Mouse (Mus musculus): Measurements from ENCODE around the gene Kdm8. TPM values are rescaled to one million over a fixed set of nuclear protein-coding genes. Genes with fewer than 3 reads are reported as not detected.

Kdm8 gene
- polyA plus RNA-seq, 1 experiment from 2014 or later: 14.8 TPM

DNA sequence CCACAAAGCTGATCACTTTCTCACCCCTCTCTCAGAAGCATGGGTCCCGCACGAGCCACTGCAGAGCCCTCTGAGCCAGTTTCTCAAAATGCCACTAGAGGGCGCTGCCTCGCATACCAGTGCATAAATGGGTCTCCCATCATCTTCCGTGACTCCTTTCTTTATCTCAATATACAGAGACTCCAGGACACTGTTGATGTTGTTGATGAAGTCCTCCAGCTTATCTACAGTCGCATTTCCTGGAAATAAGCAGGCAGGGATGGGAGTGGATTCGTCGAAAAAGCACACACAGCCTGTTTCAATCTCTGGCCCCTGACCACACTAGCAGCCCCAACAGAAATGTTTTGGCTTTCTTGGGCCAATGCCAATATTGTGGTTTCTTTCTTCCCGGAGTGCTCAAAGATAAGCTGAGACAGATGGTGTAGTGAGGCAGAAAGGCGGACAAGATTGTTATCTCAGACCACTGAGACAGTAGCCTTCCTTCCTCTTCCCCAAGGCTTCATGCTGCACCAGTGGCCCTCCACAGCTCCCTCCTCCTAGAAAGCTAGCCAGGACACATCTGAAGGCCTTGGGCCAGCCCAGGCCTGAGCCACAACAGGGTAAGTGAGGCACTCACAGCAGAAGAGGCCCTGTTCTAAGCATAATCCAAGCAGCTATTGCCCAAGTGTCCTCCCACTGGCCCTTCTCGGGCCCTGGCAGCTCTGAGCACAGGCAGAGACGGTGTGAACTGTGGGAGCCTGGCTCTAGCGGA, 27.7 kb downstream of the Kdm8 start:
- H3K9me3 ChIP-seq (ENCODE audit: control insufficient read depth, low read length): no peaks in the 10 kb centered on the region
- DNase-seq (ENCODE audit: low spot score) (peak; percentile 73), ATAC-seq (replicated peaks; ENCODE audit: low FRiP score) (peak; percentile 89)
- H3K36me3 ChIP-seq (ENCODE audit: control insufficient read depth, insufficient read depth, low read length): peaks cover 18% of the 10 kb centered on the region
- peak overlapping the region; percentile 95 for H3K27ac ChIP-seq (ENCODE audit: low read depth, low read length)
- H3K4me1 ChIP-seq (replicated peaks; ENCODE audit: control insufficient read depth, insufficient read depth, low read length): peaks cover 31% of the 10 kb centered on the region
- H3K9ac ChIP-seq (ENCODE audit: low read depth, low read length): peak overlapping the region; percentile 54
- H3K4me3 ChIP-seq (ENCODE audit: low read depth, low read length): 0 out of 2 replicates have a peak overlapping the region, but pooled peaks have one; percentile 20
- no peaks in the 10 kb centered on the region for H3K27me3 ChIP-seq (replicated peaks; ENCODE audit: control insufficient read depth, insufficient read depth, low read length)
- 17% methylated on average over 13 of the region's 13 CpGs for WGBS
- peak overlapping the region; percentile 57 for H3K4me2 ChIP-seq

DNA sequence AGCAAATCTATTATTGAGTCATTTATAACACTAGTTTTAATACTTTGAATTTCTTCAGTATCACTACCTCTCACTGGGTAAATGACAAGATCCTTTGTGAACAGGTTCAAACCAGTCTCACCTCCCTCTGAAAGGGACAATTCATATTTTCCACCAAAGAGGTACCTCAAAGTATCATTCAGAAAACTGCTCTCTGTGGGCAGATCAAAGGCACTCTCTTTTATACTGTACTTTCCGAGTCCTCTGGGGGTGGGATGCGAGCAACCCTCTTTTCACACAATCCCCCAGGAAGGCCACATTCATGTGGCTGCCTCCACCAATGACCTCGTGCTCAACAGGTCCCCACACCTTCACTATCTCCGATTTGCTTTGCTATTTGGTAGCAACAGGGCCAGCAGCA, 30.1 kb downstream of the Kdm8 start:
- Histone ChIP-seq H3K4me1 (replicated peaks; ENCODE audit: control insufficient read depth, insufficient read depth, low read length) (peaks cover 38% of the 10 kb centered on the region), H3K4me2 (no peak overlapping the region), H3K4me3 (ENCODE audit: low read depth, low read length) (no peak overlapping the region), H3K9me3 (ENCODE audit: control insufficient read depth, low read length) (no peaks in the 10 kb centered on the region), H3K9ac (ENCODE audit: low read depth, low read length) (no peak overlapping the region), H3K27ac (ENCODE audit: low read depth, low read length) (no peak overlapping the region), H3K36me3 (ENCODE audit: control insufficient read depth, insufficient read depth, low read length) (peaks cover 14% of the 10 kb centered on the region), H3K27me3 (replicated peaks; ENCODE audit: control insufficient read depth, insufficient read depth, low read length) (no peaks in the 10 kb centered on the region)
- no peak for ATAC-seq (replicated peaks; ENCODE audit: low FRiP score)
- no peak for DNase-seq (ENCODE audit: low spot score)
- 79% methylated on average over 4 of the region's 4 CpGs for WGBS

DNA sequence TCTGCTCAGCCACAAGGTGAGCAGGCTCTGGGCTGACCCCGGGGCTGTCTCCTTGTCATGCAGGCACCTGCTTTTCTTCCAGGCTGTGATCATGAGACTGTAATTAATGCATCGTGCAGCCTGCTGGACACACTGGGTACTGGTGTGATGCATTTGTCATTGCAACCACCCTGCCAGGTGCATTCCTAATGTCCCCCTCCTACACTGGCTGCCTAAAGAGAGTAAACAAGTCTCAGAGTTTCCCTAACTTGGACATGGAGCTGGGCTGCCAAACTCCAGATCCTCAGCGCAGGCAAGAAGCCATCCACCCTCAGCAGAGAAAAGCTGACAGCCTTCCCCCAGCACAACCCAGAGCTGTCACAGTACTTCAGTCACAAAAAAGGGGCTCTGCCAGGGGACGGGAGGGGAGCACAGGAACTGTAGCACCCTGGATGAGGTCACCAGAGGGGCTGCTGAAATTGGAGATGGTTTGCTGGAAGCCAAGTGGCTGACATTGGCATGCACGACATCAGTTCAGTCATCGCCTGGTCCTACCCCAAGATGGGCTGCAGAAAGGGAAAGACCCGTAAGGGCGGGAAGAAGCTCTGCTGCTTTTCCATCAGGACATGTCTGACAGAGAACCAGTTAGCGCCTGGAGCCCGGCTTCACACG, 31.2 kb downstream of the Kdm8 start:
- Histone ChIP-seq H3K4me1 (replicated peaks; ENCODE audit: control insufficient read depth, insufficient read depth, low read length) (peaks cover 36% of the 10 kb centered on the region), H3K27me3 (replicated peaks; ENCODE audit: control insufficient read depth, insufficient read depth, low read length) (no peaks in the 10 kb centered on the region), H3K36me3 (ENCODE audit: control insufficient read depth, insufficient read depth, low read length) (peaks cover 11% of the 10 kb centered on the region), H3K4me3 (ENCODE audit: low read depth, low read length) (no peak overlapping the region), H3K9me3 (ENCODE audit: control insufficient read depth, low read length) (no peaks in the 10 kb centered on the region), H3K4me2 (no peak overlapping the region), H3K9ac (ENCODE audit: low read depth, low read length) (no peak overlapping the region), H3K27ac (ENCODE audit: low read depth, low read length) (no peak overlapping the region)
- ATAC-seq (replicated peaks; ENCODE audit: low FRiP score) (no peak), DNase-seq (ENCODE audit: low spot score) (no peak)
- WGBS: 75% methylated on average over 11 of the region's 11 CpGs

DNA sequence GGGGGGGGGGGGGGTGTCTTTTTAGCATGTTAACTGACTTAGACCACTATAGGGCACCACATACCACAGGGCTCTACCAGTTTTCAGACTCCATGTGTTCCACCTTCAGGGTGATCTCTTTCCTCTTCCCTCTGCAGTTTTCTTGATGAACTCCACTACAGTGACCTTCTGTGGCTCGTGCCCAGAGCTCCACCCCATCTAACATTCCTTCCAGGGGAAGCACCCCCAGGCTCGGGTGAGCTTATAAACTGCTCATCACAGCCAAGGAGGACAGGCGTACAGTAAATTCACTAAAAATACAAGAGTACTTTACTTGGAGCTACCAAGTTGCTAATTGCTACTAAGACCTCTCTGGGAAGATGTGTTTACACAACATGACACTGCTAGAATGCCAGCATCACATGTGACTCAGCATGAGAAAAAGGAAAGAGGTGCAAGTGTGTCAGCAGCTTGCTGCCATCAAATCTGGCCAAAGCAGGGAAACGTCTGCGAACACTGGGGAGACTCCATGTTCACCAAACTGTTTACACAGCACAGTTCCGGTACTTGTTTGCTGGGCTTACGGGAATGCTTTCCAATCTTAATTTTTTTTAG, 34.0 kb downstream of the Kdm8 start:
- Histone ChIP-seq H3K36me3 (ENCODE audit: control insufficient read depth, insufficient read depth, low read length) (peaks cover 6% of the 10 kb centered on the region; the same call in 1 of the 2 replicates), H3K9me3 (ENCODE audit: control insufficient read depth, low read length) (no peaks in the 10 kb centered on the region), H3K9ac (ENCODE audit: low read depth, low read length) (no peak overlapping the region), H3K4me1 (replicated peaks; ENCODE audit: control insufficient read depth, insufficient read depth, low read length) (peaks cover 18% of the 10 kb centered on the region), H3K27ac (ENCODE audit: low read depth, low read length) (no peak overlapping the region), H3K27me3 (replicated peaks; ENCODE audit: control insufficient read depth, insufficient read depth, low read length) (no peaks in the 10 kb centered on the region), H3K4me2 (no peak overlapping the region), H3K4me3 (ENCODE audit: low read depth, low read length) (no peak overlapping the region)
- DNase-seq (ENCODE audit: low spot score) (no peak), ATAC-seq (replicated peaks; ENCODE audit: low FRiP score) (no peak)
- 78% methylated on average over 7 of the region's 7 CpGs for WGBS

DNA sequence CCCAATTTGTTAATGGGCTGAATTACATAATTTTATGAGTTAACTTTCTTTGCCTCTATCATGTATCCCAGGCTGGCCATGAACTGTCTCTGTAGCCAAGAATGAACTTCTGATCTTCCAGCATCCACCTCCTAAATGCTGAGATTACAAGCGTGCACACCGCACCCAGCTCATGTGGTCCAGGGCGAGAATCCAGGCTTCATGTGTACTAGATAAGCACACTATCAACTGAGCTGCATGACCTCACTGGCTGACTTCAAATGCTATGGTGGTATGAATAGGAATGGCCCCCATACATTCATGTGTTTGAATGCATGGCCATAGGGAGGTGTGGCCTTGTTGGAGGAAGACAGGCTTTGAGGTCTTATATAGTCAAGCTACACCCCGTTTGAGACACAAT, 36.0 kb downstream of the Kdm8 start:
- Histone ChIP-seq H3K4me3 (ENCODE audit: low read depth, low read length) (no peak overlapping the region), H3K27me3 (replicated peaks; ENCODE audit: control insufficient read depth, insufficient read depth, low read length) (no peaks in the 10 kb centered on the region), H3K27ac (ENCODE audit: low read depth, low read length) (no peak overlapping the region), H3K9ac (ENCODE audit: low read depth, low read length) (no peak overlapping the region), H3K4me2 (no peak overlapping the region), H3K4me1 (replicated peaks; ENCODE audit: control insufficient read depth, insufficient read depth, low read length) (peaks cover 18% of the 10 kb centered on the region), H3K36me3 (ENCODE audit: control insufficient read depth, insufficient read depth, low read length) (peaks cover 6% of the 10 kb centered on the region; the same call in 1 of the 2 replicates), H3K9me3 (ENCODE audit: control insufficient read depth, low read length) (no peaks in the 10 kb centered on the region)
- ATAC-seq (replicated peaks; ENCODE audit: low FRiP score) (0 out of 2 replicates have a peak, but pooled peaks have one; percentile 39), DNase-seq (ENCODE audit: low spot score) (no peak)
- 85% methylated on average over 4 of the region's 4 CpGs for WGBS

DNA sequence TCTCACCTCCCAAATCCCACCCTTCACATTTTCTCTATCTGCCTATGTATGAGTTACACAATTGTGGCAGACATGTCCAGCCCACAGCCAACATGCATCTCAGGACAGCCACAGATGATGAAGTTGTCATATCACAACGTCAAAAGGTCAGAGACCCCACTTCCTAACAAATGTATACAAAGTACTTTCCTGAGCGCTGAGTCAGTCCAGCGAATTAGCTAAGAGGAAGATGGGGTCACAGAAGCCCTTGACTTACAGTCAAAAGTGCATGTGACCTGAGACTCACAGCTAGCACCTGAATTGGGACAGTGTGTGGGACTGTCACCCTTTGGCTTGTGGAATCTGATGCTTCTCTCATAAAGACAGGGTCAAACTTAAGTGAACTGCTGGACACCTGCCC, 37.9 kb downstream of the Kdm8 start:
- Histone ChIP-seq H3K9ac (ENCODE audit: low read depth, low read length) (no peak overlapping the region), H3K36me3 (ENCODE audit: control insufficient read depth, insufficient read depth, low read length) (peaks cover 10% of the 10 kb centered on the region; the same call in 1 of the 2 replicates), H3K9me3 (ENCODE audit: control insufficient read depth, low read length) (no peaks in the 10 kb centered on the region), H3K27me3 (replicated peaks; ENCODE audit: control insufficient read depth, insufficient read depth, low read length) (no peaks in the 10 kb centered on the region), H3K27ac (ENCODE audit: low read depth, low read length) (no peak overlapping the region), H3K4me3 (ENCODE audit: low read depth, low read length) (no peak overlapping the region), H3K4me1 (replicated peaks; ENCODE audit: control insufficient read depth, insufficient read depth, low read length) (peaks cover 9% of the 10 kb centered on the region), H3K4me2 (no peak overlapping the region)
- 83% methylated on average over 3 of the region's 3 CpGs for WGBS
- DNase-seq (ENCODE audit: low spot score) (no peak), ATAC-seq (replicated peaks; ENCODE audit: low FRiP score) (no peak)

DNA sequence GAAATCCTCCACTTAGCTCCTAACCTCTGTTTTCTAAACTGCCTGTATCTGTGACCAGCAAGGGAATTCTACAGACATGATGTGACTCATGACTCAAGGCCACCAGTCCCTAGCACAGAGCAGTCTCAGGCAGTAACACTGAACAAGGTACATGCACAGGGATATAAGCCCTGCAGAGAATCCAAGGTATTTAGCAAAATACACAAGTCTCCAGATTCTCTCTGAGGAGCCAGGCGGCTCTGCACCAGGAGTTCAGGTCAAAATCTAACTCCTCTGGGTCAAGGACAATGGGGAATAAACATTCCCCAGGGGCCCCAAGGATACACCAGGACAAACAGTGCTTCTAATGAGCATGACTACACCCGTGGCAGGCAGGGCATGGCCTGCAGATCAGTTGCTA, 38.4 kb downstream of the Kdm8 start:
- Histone ChIP-seq H3K9ac (ENCODE audit: low read depth, low read length) (no peak overlapping the region), H3K4me1 (replicated peaks; ENCODE audit: control insufficient read depth, insufficient read depth, low read length) (peaks cover 9% of the 10 kb centered on the region), H3K27me3 (replicated peaks; ENCODE audit: control insufficient read depth, insufficient read depth, low read length) (no peaks in the 10 kb centered on the region), H3K27ac (ENCODE audit: low read depth, low read length) (no peak overlapping the region), H3K4me2 (no peak overlapping the region), H3K9me3 (ENCODE audit: control insufficient read depth, low read length) (no peaks in the 10 kb centered on the region), H3K4me3 (ENCODE audit: low read depth, low read length) (no peak overlapping the region), H3K36me3 (ENCODE audit: control insufficient read depth, insufficient read depth, low read length) (peaks cover 5% of the 10 kb centered on the region; the same call in 1 of the 2 replicates)
- ATAC-seq (replicated peaks; ENCODE audit: low FRiP score) (no peak), DNase-seq (ENCODE audit: low spot score) (no peak)
- WGBS: 79% methylated on average over 2 of the region's 2 CpGs

DNA sequence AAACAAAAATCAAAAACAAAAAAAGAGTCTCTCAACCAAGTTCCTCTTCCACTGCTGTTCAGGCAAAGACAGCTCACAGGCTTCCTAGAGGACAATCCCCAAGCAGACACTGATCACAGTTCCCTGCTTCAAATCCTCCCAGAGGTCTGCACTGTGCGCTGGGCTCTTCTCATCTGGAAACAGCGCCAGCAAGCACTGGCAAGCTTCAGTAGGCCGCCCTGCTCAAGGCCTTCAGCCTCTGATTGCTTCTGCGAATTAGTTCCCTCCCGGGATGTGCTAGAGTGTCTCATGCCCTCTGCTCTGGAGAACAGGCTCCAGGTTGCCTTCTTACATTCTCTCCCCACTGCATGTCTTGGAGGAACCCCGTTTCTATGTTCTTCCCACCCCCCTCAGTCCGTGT, 40.3 kb downstream of the Kdm8 start:
- no peak overlapping the region for H3K27ac ChIP-seq (ENCODE audit: low read depth, low read length)
- H3K36me3 ChIP-seq (ENCODE audit: control insufficient read depth, insufficient read depth, low read length): peaks cover 4% of the 10 kb centered on the region; the same call in 1 of the 2 replicates
- H3K4me3 ChIP-seq (ENCODE audit: low read depth, low read length): no peak overlapping the region
- DNase-seq (ENCODE audit: low spot score) (no peak), ATAC-seq (replicated peaks; ENCODE audit: low FRiP score) (no peak)
- 91% methylated on average over 7 of the region's 7 CpGs for WGBS
- H3K27me3 ChIP-seq (replicated peaks; ENCODE audit: control insufficient read depth, insufficient read depth, low read length): no peaks in the 10 kb centered on the region
- H3K4me1 ChIP-seq (replicated peaks; ENCODE audit: control insufficient read depth, insufficient read depth, low read length): peaks cover 17% of the 10 kb centered on the region
- no peaks in the 10 kb centered on the region for H3K9me3 ChIP-seq (ENCODE audit: control insufficient read depth, low read length)
- no peak overlapping the region for H3K9ac ChIP-seq (ENCODE audit: low read depth, low read length)
- H3K4me2 ChIP-seq: no peak overlapping the region

Measured in liver, embryonic 11.5 days (tissue).